ENCODE assay signal across 8 mouse cellular contexts in the genomic region with DNA sequence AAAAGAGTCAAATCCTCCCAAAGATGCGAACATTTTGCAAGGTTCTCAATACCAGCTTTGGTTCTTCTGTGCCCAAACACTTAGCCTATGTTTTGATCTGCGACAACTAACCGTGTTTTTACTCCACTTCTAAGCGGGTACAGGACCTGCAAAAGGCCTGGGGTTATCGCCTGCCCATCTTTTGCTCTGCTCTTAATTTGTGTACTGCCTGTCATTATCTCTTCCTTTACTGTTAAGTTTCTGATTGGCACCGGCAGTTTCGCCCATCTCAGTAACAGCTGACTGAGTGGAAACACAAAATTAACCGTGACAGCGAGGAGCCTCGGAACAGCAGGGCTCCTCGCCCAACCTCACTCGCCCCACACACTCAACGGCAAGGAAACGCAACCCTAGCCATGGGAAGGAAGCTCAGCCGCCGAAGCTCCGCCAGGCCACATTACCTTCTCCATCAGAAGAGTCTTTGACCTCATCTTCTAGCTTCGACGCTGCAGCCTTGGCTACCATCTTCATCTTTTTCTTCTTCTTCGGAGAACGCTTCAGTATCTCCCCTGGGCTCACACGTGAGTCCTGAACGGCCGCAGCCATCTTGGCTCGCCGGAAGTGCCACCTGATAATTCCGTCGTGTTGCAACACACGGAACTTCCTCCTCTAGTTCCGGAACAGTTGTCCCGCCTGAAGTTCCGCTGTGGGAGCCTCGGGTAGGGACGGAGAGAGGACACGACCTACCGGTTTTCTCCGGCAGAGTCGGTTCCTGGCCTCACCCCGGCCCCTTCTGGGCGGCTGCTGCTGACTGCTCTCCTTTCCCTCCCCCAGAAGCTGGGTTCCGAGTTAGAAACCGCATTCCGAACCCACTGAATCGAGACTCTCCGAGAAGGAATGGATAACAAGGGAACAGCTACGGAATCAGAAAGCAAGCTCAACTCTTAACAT. TPM values are rescaled to one million over a fixed set of nuclear protein-coding genes. Genes with fewer than 3 reads are reported as not detected.
DNase-seq lines count a peak whose midpoint lies in the region; ATAC-seq lines count a peak whose summit lies in the region.

Gene Rrp15 (minus strand): TSS at position 635 of the 930 bp plus-strand sequence.

- under 1% methylated on average over 46 of the region's 46 CpGs for WGBS in hindbrain, embryonic 11.5 days

- H3K9ac ChIP-seq in hindbrain, embryonic 11.5 days (ENCODE audit: low read depth, low read length), result peak within 1 kb of the TSS; percentile 85

- no peaks in the 10 kb centered on the region for H3K27me3 ChIP-seq in hindbrain, embryonic 11.5 days (ENCODE audit: control insufficient read depth, insufficient read depth, low read length)

- no peaks in the 10 kb centered on the region for H3K36me3 ChIP-seq in hindbrain, embryonic 11.5 days (ENCODE audit: control insufficient read depth, insufficient read depth, low read length)

- H3K4me2 ChIP-seq in hindbrain, embryonic 11.5 days (replicated peaks; ENCODE audit: low read depth, low read length), result peak within 1 kb of the TSS; percentile 63

- DNase-seq in Muller cell, postnatal 12 days (ENCODE audit: inconsistent ontology term), result peak; percentile 87
- peak; percentile 81 for DNase-seq in cerebellum, adult 9-11 months
- DNase-seq in frontal cortex, adult 2 months (ENCODE audit: extremely low spot score in 1 of 2, low spot score in 1 of 2), result peak; percentile 42 to 89
- DNase-seq in hindbrain, embryonic 11.5 days (ENCODE audit: low spot score), result peak; percentile 96
- DNase-seq in layer of hippocampus, postnatal 10 days (ENCODE audit: low spot score in 2 of 2), result peak; percentile 93 to 94
- DNase-seq in lung, postnatal 10 days, result peak; percentile 91
- DNase-seq in ovary, postnatal 36 days (ENCODE audit: low spot score), result peak; percentile 83
- peak; percentile 88 for DNase-seq in thymus, postnatal 25 days

- peak within 1 kb of the TSS; percentile 72 for H3K27ac ChIP-seq in hindbrain, embryonic 11.5 days (ENCODE audit: low read depth, low read length)

- no peaks in the 10 kb centered on the region for H3K9me3 ChIP-seq in hindbrain, embryonic 11.5 days (ENCODE audit: control insufficient read depth, low read length)

- peak within 1 kb of the TSS; percentile 57 for H3K4me3 ChIP-seq in hindbrain, embryonic 11.5 days (ENCODE audit: low read depth, low read length)

- no peaks in the 10 kb centered on the region; the same call in 1 of the 2 replicates for H3K4me1 ChIP-seq in hindbrain, embryonic 11.5 days (replicated peaks; ENCODE audit: control insufficient read depth, insufficient read depth, low read length)

- peak; percentile 96 for ATAC-seq in hindbrain, embryonic 11.5 days (ENCODE audit: low FRiP score)

RNA-seq across cellular contexts. Expression of gene Rrp15, which starts in this region (rescaled TPM):
- 14.8 and 16.1 TPM in 2 replicates for polyA plus RNA-seq in frontal cortex, adult 2 months (2012; rRNA removed)
- 63.1 and 70.8 TPM in 2 replicates for polyA plus RNA-seq in hindbrain, embryonic 11.5 days (2014; fragmentation: Nextera tagmentation; extraction: Ambion mirVana)
- total RNA-seq in layer of hippocampus, postnatal 10 days (2021), result 10 to 100 TPM; 17.5 to 19.5 TPM

Comparison
In these comparisons a context has a peak if more than half of its experiments do, and no peak if none do; other contexts are left out.
1. Peak in every context shown above with its lines: DNase-seq, ATAC-seq, H3K4me3 ChIP-seq and H3K27ac ChIP-seq.